Mouse (Mus musculus) lung, postnatal 0 days (tissue): ENCODE measurements around the gene Ccr2.

Experiments used
- CTCF ChIP-seq: IDR thresholded peaks from 2 replicates; pipeline ENCODE4 v1.5.1; 2016; ENCODE audit warnings: antibody characterized with exemption, mild to moderate bottlenecking
- EP300 ChIP-seq: IDR thresholded peaks from 2 replicates; pipeline ENCODE4 v1.6.1; 2016; ENCODE audit warnings: antibody characterized with exemption, mild to moderate bottlenecking, control low read depth

- no peak for TF ChIP-seq EP300
- no peak for TF ChIP-seq CTCF
Observed at GRCm38 (mm10) chr9:124079803-124080202, 21.9 kb upstream of the Ccr2 start.
